ENCODE assay signal across 25 mouse cellular contexts in the genomic region with DNA sequence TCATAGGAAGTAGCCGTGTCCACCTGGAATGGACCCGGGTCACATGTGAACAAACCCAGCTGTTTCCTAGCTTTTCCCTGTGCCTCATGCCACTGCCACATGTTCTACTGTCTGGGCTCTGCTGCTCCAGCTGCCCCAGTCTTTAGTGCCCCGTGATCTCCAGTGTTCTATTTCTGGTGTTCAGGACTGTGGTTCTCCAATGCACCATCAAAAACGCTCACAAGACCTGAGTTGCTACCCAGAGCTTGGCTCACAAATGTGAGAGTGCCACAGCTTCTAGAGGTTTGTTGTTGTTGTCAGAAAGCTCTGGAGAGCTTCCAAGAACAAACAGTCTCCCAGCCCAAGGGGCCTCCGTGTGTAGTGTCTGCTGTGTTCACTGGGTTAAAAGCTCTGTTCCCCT.
DNase-seq lines count a peak whose midpoint lies in the region; ATAC-seq lines count a peak whose summit lies in the region.
"Had no signal": no experiment of that assay in that cellular context is flagged by ENCODE, and none has a peak within 500 bp of the region (broad histone marks: within the 10 kb centered on the region; RNA-seq: fewer than 3 reads in every experiment).

No protein-coding gene starts in this region.

- H3K4me1 ChIP-seq in heart, embryonic 11.5 days (ENCODE audit: control insufficient read depth, insufficient read depth, low read length) = no peaks in the 10 kb centered on the region
- no peaks in the 10 kb centered on the region for H3K4me1 ChIP-seq in heart, embryonic 12.5 days (replicated peaks)
- H3K4me1 ChIP-seq: embryonic facial prominence, embryonic 10.5 days; embryonic facial prominence, embryonic 12.5 days; forebrain, embryonic 13.5 days; forebrain, embryonic 15.5 days had no signal

- no peak overlapping the region for H3K4me2 ChIP-seq in heart, embryonic 11.5 days
- H3K4me2 ChIP-seq in heart, embryonic 12.5 days = no peak overlapping the region
- H3K4me2 ChIP-seq: embryonic facial prominence, embryonic 12.5 days; forebrain, embryonic 13.5 days; forebrain, embryonic 15.5 days had no signal

- DNase-seq in heart, adult 11 months = peak; percentile 91
- no peak for DNase-seq in heart, postnatal 4 days
- peak; percentile 35 for DNase-seq in heart, adult 8-10 months (ENCODE audit: low spot score)
- DNase-seq in heart, postnatal 10 days = peak; percentile 9 to 23
- DNase-seq: adrenal gland, adult 2 months; adrenal gland, postnatal 14 days; adrenal gland, postnatal 36 days; B cell, adult 2 months; cerebellum, adult 11-12 months; cerebellum, adult 2 months; cerebellum, adult 9-10 months; cerebellum, postnatal 10 days; cerebellum, postnatal 25 days; forebrain, postnatal 0 days had no signal

- no peak overlapping the region for H3K9ac ChIP-seq in heart, embryonic 11.5 days (ENCODE audit: low read depth, low read length)
- no peak overlapping the region for H3K9ac ChIP-seq in heart, embryonic 12.5 days
- H3K9ac ChIP-seq: embryonic facial prominence, embryonic 12.5 days; forebrain, embryonic 13.5 days; forebrain, embryonic 15.5 days; forebrain, postnatal 0 days had no signal

- WGBS in heart, embryonic 11.5 days (ENCODE audit: insufficient replicate concordance) = 72% methylated on average over 5 of the region's 5 CpGs
- 67% methylated on average over 5 of the region's 5 CpGs for WGBS in heart, embryonic 12.5 days

- intact Hi-C loops in heart, postnatal 10 days (cut with DNase I) = loop anchor here (10.0 kb wide), 1 partner anchor 998 kb away; no protein-coding TSS in a partner anchor

- ATAC-seq in heart, embryonic 11.5 days (replicated peaks; ENCODE audit: insufficient number of reproducible peaks, low FRiP score, low TSS enrichment) = no peak
- no peak for ATAC-seq in heart, embryonic 12.5 days (ENCODE audit: insufficient number of reproducible peaks, low FRiP score)
- ATAC-seq: activated CD4-positive, CD25-positive, alpha-beta regulatory T cell, adult 4 months; CD4-positive, CD25-positive, alpha-beta regulatory T cell, adult 4 months; forebrain, embryonic 13.5 days; forebrain, embryonic 15.5 days; forebrain, postnatal 0 days; Patski had no signal

- H3K27ac ChIP-seq in heart, embryonic 11.5 days (ENCODE audit: low read depth, low read length) = no peak overlapping the region
- H3K27ac ChIP-seq in heart, embryonic 12.5 days (ENCODE audit: poor library complexity, severe bottlenecking) = no peak overlapping the region
- H3K27ac ChIP-seq: embryonic facial prominence, embryonic 10.5 days; embryonic facial prominence, embryonic 12.5 days; forebrain, embryonic 13.5 days; forebrain, embryonic 15.5 days had no signal

- H3K4me3 ChIP-seq in heart, embryonic 11.5 days (ENCODE audit: low read depth, low read length) = no peak overlapping the region
- H3K4me3 ChIP-seq in heart, embryonic 12.5 days = no peak overlapping the region
- H3K4me3 ChIP-seq: embryonic facial prominence, embryonic 10.5 days; embryonic facial prominence, embryonic 12.5 days; forebrain, embryonic 13.5 days; forebrain, embryonic 15.5 days had no signal

- H3K27me3 ChIP-seq in heart, embryonic 11.5 days (ENCODE audit: control insufficient read depth, insufficient read depth, low read length) = no peaks in the 10 kb centered on the region
- no peaks in the 10 kb centered on the region for H3K27me3 ChIP-seq in heart, embryonic 12.5 days (replicated peaks)
- H3K27me3 ChIP-seq: CH12.LX; embryonic facial prominence, embryonic 12.5 days; forebrain, embryonic 13.5 days; forebrain, embryonic 15.5 days; Patski had no signal

- no peaks in the 10 kb centered on the region for H3K36me3 ChIP-seq in heart, embryonic 11.5 days (ENCODE audit: control insufficient read depth, insufficient read depth, low read length)
- no peaks in the 10 kb centered on the region for H3K36me3 ChIP-seq in heart, embryonic 12.5 days
- H3K36me3 ChIP-seq: embryonic facial prominence, embryonic 10.5 days; embryonic facial prominence, embryonic 12.5 days; forebrain, embryonic 15.5 days; G1E had no signal

- no peaks in the 10 kb centered on the region for H3K9me3 ChIP-seq in heart, embryonic 11.5 days (replicated peaks; ENCODE audit: control insufficient read depth, low read length)
- no peaks in the 10 kb centered on the region for H3K9me3 ChIP-seq in heart, embryonic 12.5 days (replicated peaks)
- H3K9me3 ChIP-seq: embryonic facial prominence, embryonic 10.5 days; embryonic facial prominence, embryonic 12.5 days; forebrain, embryonic 13.5 days; forebrain, embryonic 15.5 days; G1E had no signal
